Mouse (Mus musculus): ENCODE results near the gene Tkt. TPM values are rescaled to one million over a fixed set of nuclear protein-coding genes. Genes with fewer than 3 reads are reported as not detected.
"Not testable (repeated sequence)": the region's sequence is repeated elsewhere in the genome, so short reads cannot be mapped to it uniquely, and the experiment has no call there.

Gene Tkt
- total and polyA plus RNA-seq, 2 experiments from 2014 or later, result 37.8 to 108 TPM

DNA sequence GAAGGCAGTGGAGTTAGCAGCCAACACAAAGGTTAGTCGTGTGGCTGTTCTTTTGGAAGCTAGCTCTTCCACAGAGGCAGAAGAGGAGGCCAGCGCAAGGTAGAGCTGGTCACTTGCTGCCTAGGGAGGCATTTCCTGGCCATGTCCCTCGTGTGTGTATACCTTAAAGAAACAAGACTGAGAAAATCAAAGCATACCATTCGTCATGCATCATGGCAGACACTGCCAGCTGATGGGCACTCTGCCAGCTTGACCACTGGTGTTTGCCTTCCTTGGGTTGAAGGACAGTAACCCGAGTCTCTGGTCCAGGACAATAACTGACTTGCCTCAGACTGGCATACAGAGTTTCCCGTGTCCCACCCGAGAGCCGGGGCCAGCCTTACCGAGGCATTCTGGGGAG, 22.1 kb downstream of the Tkt start:
- no peak for TF ChIP-seq CTCF (IDR thresholded peaks at IDR 0.05; ENCODE audit: low read depth)
- no peak for TF ChIP-seq EP300 (IDR thresholded peaks at IDR 0.05; ENCODE audit: low read depth)
- no peaks in the 10 kb centered on the region for H3K4me1 ChIP-seq (ENCODE audit: control insufficient read depth, insufficient read depth)
- no peaks in the 10 kb centered on the region for H3K27me3 ChIP-seq (ENCODE audit: control insufficient read depth, insufficient read depth, low read length)
- H3K9ac ChIP-seq (replicated peaks; ENCODE audit: low read depth, low read length), result no peak overlapping the region
- H3K36me3 ChIP-seq (replicated peaks; ENCODE audit: control insufficient read depth, insufficient read depth, low read length), result peaks cover 87% of the 10 kb centered on the region
- no peak for DNase-seq (ENCODE audit: low spot score)
- no peak overlapping the region for H3K27ac ChIP-seq (ENCODE audit: low read depth)
- no peak overlapping the region for H3K4me2 ChIP-seq (ENCODE audit: low read depth, low read length)
- no peak overlapping the region for H3K4me3 ChIP-seq (ENCODE audit: low read depth, low read length)
- H3K9me3 ChIP-seq (replicated peaks; ENCODE audit: control insufficient read depth, low read length), result no peaks in the 10 kb centered on the region
- ATAC-seq (ENCODE audit: insufficient read depth, low read depth), result no peak
- 60% methylated on average over 9 of the region's 9 CpGs for WGBS

DNA sequence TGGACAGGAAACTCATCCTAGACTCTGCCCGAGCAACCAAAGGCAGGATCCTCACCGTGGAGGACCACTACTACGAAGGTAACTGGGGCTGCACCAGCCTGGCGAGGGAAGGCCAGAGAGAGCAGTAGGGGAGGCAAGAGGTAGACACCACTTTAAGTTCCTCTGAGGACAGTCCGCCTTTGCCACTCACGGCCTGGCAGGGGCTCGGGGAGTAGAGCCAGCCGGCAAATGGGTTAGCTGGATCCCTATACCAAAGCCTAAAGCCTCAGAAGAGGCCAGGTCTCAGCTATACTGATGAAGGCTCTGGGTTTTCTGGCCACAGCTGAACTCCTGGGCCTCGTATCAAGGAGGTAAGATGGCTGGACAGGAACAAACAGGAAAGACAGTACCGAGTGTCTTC, 24.1 kb downstream of the Tkt start:
- Histone ChIP-seq H3K36me3 (replicated peaks; ENCODE audit: control insufficient read depth, insufficient read depth, low read length) (peaks cover 67% of the 10 kb centered on the region), H3K27me3 (ENCODE audit: control insufficient read depth, insufficient read depth, low read length) (no peaks in the 10 kb centered on the region), H3K4me3 (ENCODE audit: low read depth, low read length) (no peak overlapping the region), H3K4me1 (ENCODE audit: control insufficient read depth, insufficient read depth) (no peaks in the 10 kb centered on the region), H3K9ac (replicated peaks; ENCODE audit: low read depth, low read length) (no peak overlapping the region), H3K4me2 (ENCODE audit: low read depth, low read length) (no peak overlapping the region), H3K27ac (ENCODE audit: low read depth) (no peak overlapping the region), H3K9me3 (replicated peaks; ENCODE audit: control insufficient read depth, low read length) (no peaks in the 10 kb centered on the region)
- no peak for ATAC-seq (ENCODE audit: insufficient read depth, low read depth)
- WGBS, result 76% methylated on average over 10 of the region's 10 CpGs
- DNase-seq (ENCODE audit: low spot score), result no peak
- TF ChIP-seq CTCF (IDR thresholded peaks at IDR 0.05; ENCODE audit: low read depth), result no peak
- no peak for TF ChIP-seq EP300 (IDR thresholded peaks at IDR 0.05; ENCODE audit: low read depth)

DNA sequence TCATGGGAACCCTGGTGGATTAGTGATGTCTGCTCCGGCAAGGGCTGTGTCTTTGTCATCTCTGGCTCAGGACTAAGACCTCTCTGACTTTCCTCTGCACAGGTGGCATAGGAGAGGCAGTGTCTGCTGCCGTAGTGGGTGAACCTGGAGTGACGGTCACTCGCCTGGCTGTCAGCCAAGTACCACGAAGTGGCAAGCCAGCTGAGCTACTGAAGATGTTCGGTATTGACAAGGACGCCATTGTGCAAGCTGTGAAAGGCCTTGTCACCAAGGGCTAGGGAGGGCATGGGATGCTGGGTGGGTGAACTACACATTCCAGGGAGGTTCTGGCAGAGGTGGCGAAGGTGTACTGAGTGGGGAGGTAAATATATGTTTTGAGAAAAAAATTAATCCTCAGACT, 25.1 kb downstream of the Tkt start:
- DNase-seq (ENCODE audit: low spot score), result no peak
- Histone ChIP-seq H3K27me3 (ENCODE audit: control insufficient read depth, insufficient read depth, low read length) (no peaks in the 10 kb centered on the region), H3K4me2 (ENCODE audit: low read depth, low read length) (no peak overlapping the region), H3K4me3 (ENCODE audit: low read depth, low read length) (no peak overlapping the region), H3K36me3 (replicated peaks; ENCODE audit: control insufficient read depth, insufficient read depth, low read length) (peaks cover 57% of the 10 kb centered on the region), H3K4me1 (ENCODE audit: control insufficient read depth, insufficient read depth) (no peaks in the 10 kb centered on the region), H3K9me3 (replicated peaks; ENCODE audit: control insufficient read depth, low read length) (no peaks in the 10 kb centered on the region), H3K9ac (replicated peaks; ENCODE audit: low read depth, low read length) (no peak overlapping the region), H3K27ac (ENCODE audit: low read depth) (no peak overlapping the region)
- ATAC-seq (ENCODE audit: insufficient read depth, low read depth), result no peak
- 44% methylated on average over 8 of the region's 8 CpGs for WGBS
- TF ChIP-seq CTCF (IDR thresholded peaks at IDR 0.05; ENCODE audit: low read depth), result no peak
- no peak for TF ChIP-seq EP300 (IDR thresholded peaks at IDR 0.05; ENCODE audit: low read depth)

DNA sequence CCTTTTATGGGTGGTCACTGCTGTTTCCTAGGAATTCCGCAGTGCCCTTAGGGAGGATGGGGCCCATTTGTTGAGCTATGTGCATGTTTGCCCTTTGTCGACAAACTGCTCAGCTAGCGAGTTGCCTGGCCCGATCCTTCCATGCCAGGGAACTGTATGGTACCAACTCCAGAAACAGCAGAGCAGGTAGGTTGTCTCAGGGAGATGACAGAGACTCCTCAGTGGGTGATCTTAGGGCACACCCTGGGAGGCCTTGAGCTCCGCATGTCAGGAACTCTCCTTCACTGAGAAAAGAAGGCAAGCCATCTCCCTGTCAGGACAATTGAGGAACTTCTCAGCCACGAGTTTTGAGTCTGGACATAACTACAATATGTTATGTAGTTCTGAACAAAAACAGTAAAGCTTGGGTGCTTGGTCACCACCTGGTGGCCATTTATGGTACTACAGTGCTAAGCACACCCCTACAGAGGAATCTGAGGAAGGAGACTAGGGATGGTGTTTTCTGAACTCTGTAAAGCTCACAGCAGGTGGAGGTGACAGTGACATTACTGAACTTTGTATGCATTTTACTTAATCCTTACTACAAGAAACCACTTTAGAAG, 25.9 kb downstream of the Tkt start:
- H3K9ac ChIP-seq (replicated peaks; ENCODE audit: low read depth, low read length), result no peak overlapping the region
- no peak overlapping the region for H3K4me3 ChIP-seq (ENCODE audit: low read depth, low read length)
- no peak overlapping the region for H3K4me2 ChIP-seq (ENCODE audit: low read depth, low read length)
- peaks cover 49% of the 10 kb centered on the region for H3K36me3 ChIP-seq (replicated peaks; ENCODE audit: control insufficient read depth, insufficient read depth, low read length)
- TF ChIP-seq CTCF (IDR thresholded peaks at IDR 0.05; ENCODE audit: low read depth) (peak; percentile 96), EP300 (IDR thresholded peaks at IDR 0.05; ENCODE audit: low read depth) (no peak)
- ATAC-seq (ENCODE audit: insufficient read depth, low read depth), result 0 out of 2 replicates have a peak, but pooled peaks have one; percentile 50
- no peaks in the 10 kb centered on the region for H3K9me3 ChIP-seq (replicated peaks; ENCODE audit: control insufficient read depth, low read length)
- H3K4me1 ChIP-seq (ENCODE audit: control insufficient read depth, insufficient read depth), result no peaks in the 10 kb centered on the region
- no peaks in the 10 kb centered on the region for H3K27me3 ChIP-seq (ENCODE audit: control insufficient read depth, insufficient read depth, low read length)
- DNase-seq (ENCODE audit: low spot score), result peak; percentile 54
- 61% methylated on average over 6 of the region's 6 CpGs for WGBS
- 0 out of 2 replicates have a peak overlapping the region, but pooled peaks have one; percentile 13 for H3K27ac ChIP-seq (ENCODE audit: low read depth)

DNA sequence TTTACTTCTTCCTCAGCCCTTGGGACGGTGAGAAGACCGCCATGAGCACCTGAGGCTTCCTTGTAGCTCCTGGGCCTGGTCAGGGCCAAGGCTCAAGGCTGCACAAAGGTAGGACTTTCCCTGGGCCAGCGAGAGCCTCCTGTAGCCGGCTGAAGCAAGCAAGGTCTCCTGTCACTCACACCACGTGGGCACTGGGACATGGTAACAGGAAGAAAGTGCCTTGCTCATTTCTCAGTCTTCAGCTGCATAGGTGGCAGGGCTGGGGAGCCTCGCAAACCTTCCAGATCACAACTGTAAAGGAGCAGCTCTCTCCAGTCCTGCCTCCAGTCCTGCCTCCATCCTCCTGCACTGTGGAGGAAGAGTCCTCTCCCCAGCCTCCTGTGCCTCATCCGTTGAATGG, 27.6 kb downstream of the Tkt start:
- Histone ChIP-seq H3K27me3 (ENCODE audit: control insufficient read depth, insufficient read depth, low read length) (no peaks in the 10 kb centered on the region), H3K9me3 (replicated peaks; ENCODE audit: control insufficient read depth, low read length) (no peaks in the 10 kb centered on the region), H3K4me3 (ENCODE audit: low read depth, low read length) (no peak overlapping the region), H3K9ac (replicated peaks; ENCODE audit: low read depth, low read length) (no peak overlapping the region), H3K27ac (ENCODE audit: low read depth) (no peak overlapping the region), H3K4me2 (ENCODE audit: low read depth, low read length) (no peak overlapping the region), H3K4me1 (ENCODE audit: control insufficient read depth, insufficient read depth) (no peaks in the 10 kb centered on the region), H3K36me3 (replicated peaks; ENCODE audit: control insufficient read depth, insufficient read depth, low read length) (peaks cover 32% of the 10 kb centered on the region)
- no peak for DNase-seq (ENCODE audit: low spot score)
- 69% methylated on average over 7 of the region's 7 CpGs for WGBS
- ATAC-seq (ENCODE audit: insufficient read depth, low read depth), result no peak
- TF ChIP-seq CTCF (IDR thresholded peaks at IDR 0.05; ENCODE audit: low read depth) (no peak), EP300 (IDR thresholded peaks at IDR 0.05; ENCODE audit: low read depth) (no peak)

DNA sequence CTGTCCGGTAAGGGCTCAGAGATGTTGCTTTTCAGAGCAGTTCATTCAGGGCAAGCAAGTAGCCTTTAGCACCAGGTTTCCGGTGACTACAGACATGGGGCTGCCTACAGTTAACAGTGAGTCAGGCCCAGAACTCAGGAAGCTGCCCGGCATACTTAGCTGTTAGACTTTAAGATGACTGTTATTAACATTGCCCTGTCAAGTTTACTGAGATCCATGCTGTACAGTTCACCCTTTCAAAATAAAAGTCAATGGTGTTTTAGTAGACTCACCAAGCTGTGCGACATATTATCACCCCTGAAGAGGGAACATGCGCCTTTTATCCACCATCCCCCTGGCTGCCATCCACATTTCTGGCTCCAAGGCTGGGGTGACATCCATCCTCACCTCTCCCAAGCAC, 28.1 kb downstream of the Tkt start:
- Histone ChIP-seq H3K4me1 (ENCODE audit: control insufficient read depth, insufficient read depth) (no peaks in the 10 kb centered on the region), H3K9me3 (replicated peaks; ENCODE audit: control insufficient read depth, low read length) (no peaks in the 10 kb centered on the region), H3K4me3 (ENCODE audit: low read depth, low read length) (no peak overlapping the region), H3K36me3 (replicated peaks; ENCODE audit: control insufficient read depth, insufficient read depth, low read length) (peaks cover 27% of the 10 kb centered on the region), H3K27me3 (ENCODE audit: control insufficient read depth, insufficient read depth, low read length) (no peaks in the 10 kb centered on the region), H3K27ac (ENCODE audit: low read depth) (no peak overlapping the region), H3K9ac (replicated peaks; ENCODE audit: low read depth, low read length) (no peak overlapping the region), H3K4me2 (ENCODE audit: low read depth, low read length) (no peak overlapping the region)
- TF ChIP-seq EP300 (IDR thresholded peaks at IDR 0.05; ENCODE audit: low read depth), result no peak
- TF ChIP-seq CTCF (IDR thresholded peaks at IDR 0.05; ENCODE audit: low read depth), result no peak
- ATAC-seq (ENCODE audit: insufficient read depth, low read depth) (0 out of 2 replicates have a peak, but pooled peaks have one; percentile 37), DNase-seq (ENCODE audit: low spot score) (no peak)
- 24% methylated on average over 5 of the region's 5 CpGs for WGBS

DNA sequence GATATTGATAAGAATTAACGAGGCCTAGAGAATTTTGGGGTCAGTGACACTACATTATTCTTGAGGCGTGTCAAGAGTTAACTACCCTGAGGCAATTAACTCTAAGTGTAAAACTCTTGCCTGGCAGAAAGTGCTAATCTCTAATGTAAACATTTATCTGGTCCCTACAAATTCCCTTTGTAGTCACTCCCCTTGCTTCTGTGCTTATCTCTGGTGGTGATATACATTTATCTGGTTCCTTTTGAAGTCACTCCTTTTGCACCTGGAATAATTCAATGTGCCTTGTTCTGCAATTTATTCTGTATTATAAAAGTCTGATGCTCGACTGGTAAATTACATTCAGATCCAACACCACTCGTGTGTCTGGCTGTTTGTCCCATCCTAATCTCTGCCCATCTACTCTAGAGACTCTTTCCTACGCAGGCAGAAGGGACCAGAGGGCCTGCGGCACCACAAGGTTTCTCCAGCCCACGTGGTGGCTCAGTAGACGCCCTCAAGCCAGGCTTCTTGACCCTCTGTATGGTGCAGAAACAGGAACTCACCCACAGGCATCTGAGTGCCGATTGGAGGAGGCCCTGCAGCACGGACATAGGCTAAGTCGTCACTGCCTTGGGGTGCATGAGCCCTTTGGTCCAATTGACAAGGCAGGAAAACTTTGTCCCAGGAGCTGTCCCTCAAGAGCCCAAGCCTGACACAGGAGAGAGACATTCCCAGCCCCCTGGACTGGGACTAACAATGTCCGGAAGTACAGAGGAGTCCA, 29.3 kb downstream of the Tkt start:
- WGBS, result 14% methylated on average over 10 of the region's 12 CpGs
- H3K9ac ChIP-seq (replicated peaks; ENCODE audit: low read depth, low read length); H3K4me2 ChIP-seq (ENCODE audit: low read depth, low read length); H3K9me3 ChIP-seq (replicated peaks; ENCODE audit: control insufficient read depth, low read length); DNase-seq (ENCODE audit: low spot score); H3K27me3 ChIP-seq (ENCODE audit: control insufficient read depth, insufficient read depth, low read length); H3K27ac ChIP-seq (ENCODE audit: low read depth); H3K4me3 ChIP-seq (ENCODE audit: low read depth, low read length); H3K4me1 ChIP-seq (ENCODE audit: control insufficient read depth, insufficient read depth): not testable (repeated sequence)
- peaks cover 15% of the 10 kb centered on the region for H3K36me3 ChIP-seq (replicated peaks; ENCODE audit: control insufficient read depth, insufficient read depth, low read length)
- ATAC-seq (ENCODE audit: insufficient read depth, low read depth), result 0 out of 2 replicates have a peak, but pooled peaks have one; percentile 35
